Mouse (Mus musculus): ENCODE measurements around the gene Fxyd1.

DNA sequence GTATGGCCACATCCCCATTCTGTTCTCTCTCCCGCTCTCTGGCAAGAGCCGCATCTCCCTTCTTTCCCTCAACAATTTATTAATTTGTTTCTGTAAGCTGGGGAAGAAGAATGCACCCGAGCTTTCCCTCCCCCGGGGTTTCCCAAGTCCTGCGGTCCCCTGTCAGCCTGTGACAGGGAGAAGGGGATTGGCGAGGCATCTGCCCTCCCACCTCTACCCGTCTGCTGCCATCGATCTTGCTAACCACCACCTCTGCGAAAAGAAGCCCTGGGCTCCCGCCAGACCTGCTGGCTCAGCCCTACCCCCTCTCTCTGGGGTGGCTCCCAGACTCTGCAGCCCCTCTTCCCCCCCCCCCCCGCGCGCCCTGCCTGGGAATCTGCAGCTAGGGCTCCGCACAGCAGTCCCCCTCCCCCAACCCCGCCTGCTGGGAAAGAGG lies 7.1 kb downstream of the Fxyd1 start:
- TF ChIP-seq CTCF (conservative IDR thresholded peaks at IDR 0.05; ENCODE audit: insufficient read depth, insufficient read length, low read depth, low read length) (no peak), POLR2A (IDR thresholded peaks at IDR 0.05; ENCODE audit: low read depth, low read length) (no peak)
